Mouse (Mus musculus) bone marrow macrophage, adult 2 months (primary cell): ENCODE measurements around the gene D17H6S53E.

ENCODE experiments used
- CTCF ChIP-seq: IDR thresholded peaks from 2 replicates; pipeline ENCODE4 v1.5.1; 2012; ENCODE audit warnings: low read depth, mild to moderate bottlenecking, low read length, moderate library complexity
- POLR2A ChIP-seq: IDR thresholded peaks from 2 replicates; pipeline ENCODE4 v1.6.1; 2012; ENCODE audit warnings: mild to moderate bottlenecking, low read depth, low read length, borderline replicate concordance

GRCm38 (mm10) chr17:35157661-35158175 lies 31.5 kb downstream of the D17H6S53E start:
- no peak for TF ChIP-seq CTCF
- no peak for TF ChIP-seq POLR2A
